Mouse (Mus musculus): ENCODE data around the gene Rxfp2.

Rxfp2 gene

GRCm38 (mm10) chr5:150018656-150019055, at the start of gene Rxfp2:
Gene Rxfp2, plus strand, starts transcription at chr5:150018675.
- DNase-seq = no peak

- no peak for DNase-seq
Measured at GRCm38 (mm10) chr5:149970261-149970660, 48.2 kb upstream of the Rxfp2 start.

GRCm38 (mm10) chr5:149977027-149977426, 41.4 kb upstream of the Rxfp2 start:
- no peak for DNase-seq

GRCm38 (mm10) chr5:149983621-149984020, 34.9 kb upstream of the Rxfp2 start:
- DNase-seq = no peak

- DNase-seq = no peak
Measured at GRCm38 (mm10) chr5:149994578-149994977, 23.9 kb upstream of the Rxfp2 start.

- no peak for DNase-seq
Measured at GRCm38 (mm10) chr5:149996614-149997013, 21.9 kb upstream of the Rxfp2 start.

GRCm38 (mm10) chr5:149997321-149998034, 21.0 kb upstream of the Rxfp2 start:
- no peak for DNase-seq

GRCm38 (mm10) chr5:149998311-149998710, 20.2 kb upstream of the Rxfp2 start:
- no peak for DNase-seq

GRCm38 (mm10) chr5:150005355-150005754, 13.1 kb upstream of the Rxfp2 start:
- no peak for DNase-seq

GRCm38 (mm10) chr5:150016861-150017260, 1.6 kb upstream of the Rxfp2 start:
- DNase-seq = no peak

GRCm38 (mm10) chr5:150017672-150018071, 803 bp upstream of the Rxfp2 start:
- no peak for DNase-seq

GRCm38 (mm10) chr5:150020851-150021250, 2.4 kb downstream of the Rxfp2 start:
- DNase-seq = peak; percentile 46

- no peak for DNase-seq
Measured at GRCm38 (mm10) chr5:150021805-150022204, 3.3 kb downstream of the Rxfp2 start.

GRCm38 (mm10) chr5:150022556-150022955, 4.1 kb downstream of the Rxfp2 start:
- no peak for DNase-seq

GRCm38 (mm10) chr5:150023476-150023875, 5.0 kb downstream of the Rxfp2 start:
- DNase-seq = no peak

- no peak for DNase-seq
Measured at GRCm38 (mm10) chr5:150024188-150024587, 5.7 kb downstream of the Rxfp2 start.

- DNase-seq = no peak
Measured at GRCm38 (mm10) chr5:150024901-150025300, 6.4 kb downstream of the Rxfp2 start.

GRCm38 (mm10) chr5:150025326-150025725, 6.9 kb downstream of the Rxfp2 start:
- DNase-seq = no peak

GRCm38 (mm10) chr5:150026509-150027087, 8.1 kb downstream of the Rxfp2 start:
- no peak for DNase-seq

- no peak for DNase-seq
Measured at GRCm38 (mm10) chr5:150031201-150031600, 12.7 kb downstream of the Rxfp2 start.

- DNase-seq = no peak
Measured at GRCm38 (mm10) chr5:150031634-150032033, 13.2 kb downstream of the Rxfp2 start.

GRCm38 (mm10) chr5:150032075-150032492, 13.6 kb downstream of the Rxfp2 start:
- no peak for DNase-seq

- DNase-seq = no peak
Measured at GRCm38 (mm10) chr5:150036286-150036685, 17.8 kb downstream of the Rxfp2 start.

GRCm38 (mm10) chr5:150036918-150037317, 18.4 kb downstream of the Rxfp2 start:
- DNase-seq = no peak

GRCm38 (mm10) chr5:150044533-150044932, 26.1 kb downstream of the Rxfp2 start:
- DNase-seq = no peak

Measured in cerebellum, adult 8-10 months (tissue).